Mouse (Mus musculus) liver, embryonic 11.5 days (tissue): Measurements from ENCODE around the gene Adamts20. TPM values are rescaled to one million over a fixed set of nuclear protein-coding genes. Genes with fewer than 3 reads are reported as not detected.

Experiments
- ATAC-seq: fragments of 200-750 bp; cut with Nextera tagmentation; replicated peaks from 2 replicates; pipeline ENCODE4 v1.8.0; 2017; ENCODE audit warnings: moderate number of reproducible peaks, mild to moderate bottlenecking, moderate TSS enrichment, moderate library complexity; ENCODE audit not compliant: low FRiP score
- DNase-seq: peaks from one replicate; pipeline ENCODE4 v3.0.0-alpha.2; 2017; ENCODE audit warnings: low spot score
- H3K27ac ChIP-seq: fragments of 300-500 bp; sonication (generic); 2 replicates; pipeline ENCODE4 v1.5.1; 2014; ENCODE audit warnings: mild to moderate bottlenecking, low read depth, low read length, control low read depth
- H3K27me3 ChIP-seq: fragments of 300-500 bp; sonication (generic); replicated peaks from 2 replicates; pipeline ENCODE4 v1.6.1; 2014; ENCODE audit warnings: low read length, mixed read lengths; ENCODE audit not compliant: control insufficient read depth, insufficient read depth
- H3K36me3 ChIP-seq: fragments of 300-500 bp; sonication (generic); 2 replicates; pipeline ENCODE4 v1.6.1; 2014; ENCODE audit warnings: mild to moderate bottlenecking, low read length, moderate library complexity, mixed read lengths; ENCODE audit not compliant: control insufficient read depth, insufficient read depth
- H3K4me1 ChIP-seq: fragments of 300-500 bp; sonication (generic); replicated peaks from 2 replicates; pipeline ENCODE4 v1.6.1; 2014; ENCODE audit warnings: low read length, mixed read lengths; ENCODE audit not compliant: control insufficient read depth, insufficient read depth
- H3K4me2 ChIP-seq: fragments of 300-500 bp; sonication (generic); 2 replicates; pipeline ENCODE4 v1.6.1; 2014; ENCODE audit warnings: mild to moderate bottlenecking, control low read depth, moderate library complexity
- H3K4me3 ChIP-seq: fragments of 300-500 bp; sonication (generic); 2 replicates; pipeline ENCODE4 v1.5.1; 2014; ENCODE audit warnings: low read depth, low read length, control low read depth
- H3K9ac ChIP-seq: fragments of 300-500 bp; sonication (generic); 2 replicates; pipeline ENCODE4 v1.6.1; 2014; ENCODE audit warnings: low read depth, low read length, control low read depth
- H3K9me3 ChIP-seq: fragments of 300-500 bp; sonication (generic); 2 replicates; pipeline ENCODE4 v1.6.1; 2016; ENCODE audit warnings: low read length, inconsistent platforms, mixed read lengths; ENCODE audit not compliant: control insufficient read depth
- WGBS: fragments of 180-500 bp; shearing (Covaris S2); extraction: QIAGEN DNeasy Blood & Tissue Kit; methylation state at CpG from one replicate; pipeline ENCODE4 v1.1.7; 2014; 5-methylcytosine and 5-hydroxymethylcytosine counted together
- polyA plus RNA-seq: library from polyadenylated mRNA; unstranded; fragments of >200 nt; fragmentation: Nextera tagmentation; extraction: Ambion mirVana; gene quantifications from 2 replicates; pipeline ENCODE4 v1.2.1, GENCODE M21; 2014

Gene Adamts20
- polyA plus RNA-seq, 1 experiment from 2014 or later, result 1.2 TPM

DNA sequence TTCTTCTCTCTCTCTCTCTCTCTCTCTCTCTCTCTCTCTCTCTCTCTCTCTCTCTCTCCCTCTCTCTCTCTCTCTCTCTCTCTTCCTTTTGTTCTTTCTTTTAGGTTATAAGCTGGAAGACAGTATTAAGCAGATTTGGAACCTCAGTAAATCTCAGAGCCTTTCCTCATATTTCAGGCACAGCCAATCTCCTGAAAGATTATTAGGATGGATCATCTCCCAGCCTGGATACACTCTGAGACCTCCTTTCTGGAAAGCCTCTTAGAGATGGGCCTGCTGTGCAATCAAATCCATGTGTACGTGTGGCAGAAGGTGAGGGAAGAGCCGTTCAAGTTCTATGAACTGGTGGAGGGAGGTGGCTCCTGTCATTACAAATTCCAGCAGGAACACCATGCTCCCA lies 220.9 kb downstream of the Adamts20 start:
- 68% methylated on average over 2 of the region's 2 CpGs for WGBS
- DNase-seq (no peak), ATAC-seq (no peak)
- Histone ChIP-seq H3K9ac (no peak overlapping the region), H3K36me3 (no peaks in the 10 kb centered on the region), H3K9me3 (no peaks in the 10 kb centered on the region), H3K27ac (no peak overlapping the region), H3K4me2 (no peak overlapping the region), H3K27me3 (no peaks in the 10 kb centered on the region), H3K4me3 (no peak overlapping the region), H3K4me1 (no peaks in the 10 kb centered on the region)

DNA sequence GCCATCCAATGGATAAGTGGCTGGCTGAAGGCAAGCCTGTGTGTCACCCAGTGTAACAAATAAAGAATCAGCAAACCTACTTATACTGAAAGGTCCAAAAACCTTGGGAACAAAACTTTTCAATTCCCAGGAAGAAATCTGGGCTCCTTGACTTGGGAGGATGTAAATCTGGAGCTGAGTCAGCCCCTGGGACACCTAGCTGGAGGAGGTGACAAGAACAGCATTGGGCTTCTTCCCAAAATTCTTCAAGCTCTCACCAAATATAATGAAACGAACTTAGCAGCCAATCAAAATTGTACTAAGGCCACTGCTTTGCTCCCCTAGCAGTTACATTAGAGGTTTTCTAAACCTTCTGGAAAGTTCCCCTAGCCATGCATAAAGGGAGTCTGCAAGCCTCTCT lies 223.1 kb downstream of the Adamts20 start:
- no peak overlapping the region for H3K9ac ChIP-seq
- DNase-seq (no peak), ATAC-seq (no peak)
- no peak overlapping the region for H3K27ac ChIP-seq
- no peaks in the 10 kb centered on the region for H3K9me3 ChIP-seq
- H3K27me3 ChIP-seq, result no peaks in the 10 kb centered on the region
- 85% methylated on average over 1 of the region's 1 CpGs for WGBS
- H3K4me1 ChIP-seq, result no peaks in the 10 kb centered on the region
- H3K4me3 ChIP-seq, result no peak overlapping the region
- H3K36me3 ChIP-seq, result no peaks in the 10 kb centered on the region
- H3K4me2 ChIP-seq, result no peak overlapping the region

DNA sequence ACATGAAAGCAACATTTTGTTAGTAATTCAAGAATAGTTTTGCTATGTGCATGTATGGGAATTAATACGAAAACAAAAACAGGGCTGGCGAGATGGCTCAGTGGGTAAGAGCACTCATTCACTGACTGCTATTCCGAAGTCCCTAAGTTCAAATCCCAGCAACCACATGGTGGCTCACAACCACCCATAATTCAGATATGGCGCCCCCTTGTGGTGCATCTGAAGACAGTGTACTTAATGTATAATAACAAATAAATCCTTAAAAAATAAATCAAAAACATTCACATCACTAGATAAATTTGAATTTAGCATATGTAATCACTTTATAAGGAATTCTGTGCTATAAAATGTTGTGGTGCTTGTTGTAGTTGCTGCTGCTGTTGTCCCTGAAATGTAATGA lies 225.6 kb downstream of the Adamts20 start:
- Histone ChIP-seq H3K27me3 (no peaks in the 10 kb centered on the region), H3K9ac (no peak overlapping the region), H3K4me2 (no peak overlapping the region), H3K4me3 (no peak overlapping the region), H3K9me3 (no peaks in the 10 kb centered on the region), H3K4me1 (no peaks in the 10 kb centered on the region), H3K36me3 (no peaks in the 10 kb centered on the region), H3K27ac (no peak overlapping the region)
- no peak for DNase-seq
- WGBS, result 71% methylated on average over 4 of the region's 4 CpGs
- no peak for ATAC-seq

DNA sequence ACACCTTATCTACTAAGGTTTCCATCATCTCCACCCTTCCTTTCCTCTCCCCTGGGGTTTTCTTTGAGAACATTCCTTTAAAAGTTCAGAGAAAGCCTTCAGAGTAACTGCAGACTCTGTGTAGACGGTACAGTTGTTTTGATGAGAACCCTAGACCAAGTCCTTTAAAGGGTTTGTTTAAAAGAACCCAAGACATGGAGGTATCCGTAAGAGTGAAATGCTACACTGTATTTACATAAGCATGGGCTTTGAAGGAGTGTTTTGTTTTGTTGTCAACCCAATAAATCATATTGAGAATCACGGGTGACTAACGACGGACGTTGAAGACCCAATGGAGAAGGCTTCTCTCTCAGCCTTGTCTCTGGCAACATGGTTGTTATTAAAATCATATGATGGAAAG lies 226.1 kb downstream of the Adamts20 start:
- Histone ChIP-seq H3K27me3 (no peaks in the 10 kb centered on the region), H3K9me3 (no peaks in the 10 kb centered on the region), H3K36me3 (no peaks in the 10 kb centered on the region), H3K4me1 (no peaks in the 10 kb centered on the region), H3K4me2 (no peak overlapping the region), H3K27ac (no peak overlapping the region), H3K9ac (no peak overlapping the region), H3K4me3 (no peak overlapping the region)
- DNase-seq, result no peak
- WGBS, result 75% methylated on average over 6 of the region's 6 CpGs
- no peak for ATAC-seq

DNA sequence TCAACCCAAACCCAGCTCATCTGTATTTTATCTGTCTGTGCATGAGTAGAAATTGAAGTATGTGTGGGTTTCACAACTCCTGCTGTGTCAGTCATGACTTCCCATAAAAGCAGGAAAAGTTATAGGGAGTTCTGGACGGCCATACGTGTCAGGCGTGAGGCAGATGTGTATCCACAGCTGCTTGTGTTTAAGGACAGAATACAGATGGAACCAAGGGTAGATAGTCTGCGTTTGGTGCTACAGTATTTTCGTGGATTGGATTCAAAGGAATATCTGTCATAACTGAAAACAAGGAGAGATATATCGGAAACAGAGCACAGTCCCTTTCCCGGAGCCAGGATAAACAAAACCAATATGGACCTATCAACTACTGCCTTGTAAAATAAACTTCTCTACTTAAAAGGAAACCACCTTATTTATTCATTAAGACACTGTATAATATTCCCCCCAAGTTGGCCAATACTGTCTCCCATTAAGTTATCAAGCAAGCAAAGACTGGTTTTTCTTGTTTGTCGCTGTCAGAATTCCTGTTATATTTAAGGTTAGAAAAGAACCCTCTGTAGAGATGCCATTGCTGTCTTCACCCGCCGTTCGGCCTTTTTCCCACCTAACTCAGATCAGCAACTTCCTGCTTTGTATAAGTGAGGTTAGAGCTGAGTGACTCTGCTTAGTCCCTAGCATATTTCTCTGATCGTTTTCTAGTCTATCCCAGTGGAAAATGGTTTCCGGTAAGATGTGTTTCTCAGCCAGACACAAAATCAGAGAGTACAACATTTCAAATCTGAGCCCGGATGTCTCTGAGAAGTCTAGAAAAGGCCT lies 227.0 kb downstream of the Adamts20 start:
- Histone ChIP-seq H3K27me3 (no peaks in the 10 kb centered on the region), H3K9me3 (no peaks in the 10 kb centered on the region), H3K4me1 (no peaks in the 10 kb centered on the region), H3K4me2 (no peak overlapping the region), H3K27ac (no peak overlapping the region), H3K36me3 (no peaks in the 10 kb centered on the region), H3K4me3 (no peak overlapping the region), H3K9ac (no peak overlapping the region)
- ATAC-seq, result no peak
- WGBS, result 79% methylated on average over 14 of the region's 14 CpGs
- no peak for DNase-seq

DNA sequence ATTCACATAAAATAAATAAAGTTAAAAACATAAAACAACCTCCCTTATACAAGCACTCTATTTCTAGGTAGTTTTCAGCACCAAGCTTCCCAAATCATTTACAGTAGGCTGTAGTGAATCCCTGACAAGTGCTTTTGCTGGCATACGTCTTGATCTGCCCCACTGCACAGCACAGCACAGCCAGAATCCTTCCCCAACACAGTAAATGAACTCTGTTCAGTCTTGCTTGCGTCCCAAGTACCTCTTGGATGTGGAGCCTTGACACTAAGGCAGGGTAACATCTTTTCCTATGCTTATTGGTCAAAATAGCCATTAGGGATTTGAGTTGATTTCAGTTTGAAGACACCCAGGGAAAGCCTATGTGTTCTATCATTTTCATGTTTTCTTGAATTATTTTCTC lies 228.5 kb downstream of the Adamts20 start:
- no peak for DNase-seq
- WGBS, result 82% methylated on average over 2 of the region's 2 CpGs
- no peaks in the 10 kb centered on the region for H3K4me1 ChIP-seq
- H3K27ac ChIP-seq, result no peak overlapping the region
- H3K9me3 ChIP-seq, result no peaks in the 10 kb centered on the region
- no peak overlapping the region for H3K4me3 ChIP-seq
- no peak overlapping the region for H3K9ac ChIP-seq
- H3K27me3 ChIP-seq, result no peaks in the 10 kb centered on the region
- H3K36me3 ChIP-seq, result no peaks in the 10 kb centered on the region
- no peak for ATAC-seq
- H3K4me2 ChIP-seq, result no peak overlapping the region

DNA sequence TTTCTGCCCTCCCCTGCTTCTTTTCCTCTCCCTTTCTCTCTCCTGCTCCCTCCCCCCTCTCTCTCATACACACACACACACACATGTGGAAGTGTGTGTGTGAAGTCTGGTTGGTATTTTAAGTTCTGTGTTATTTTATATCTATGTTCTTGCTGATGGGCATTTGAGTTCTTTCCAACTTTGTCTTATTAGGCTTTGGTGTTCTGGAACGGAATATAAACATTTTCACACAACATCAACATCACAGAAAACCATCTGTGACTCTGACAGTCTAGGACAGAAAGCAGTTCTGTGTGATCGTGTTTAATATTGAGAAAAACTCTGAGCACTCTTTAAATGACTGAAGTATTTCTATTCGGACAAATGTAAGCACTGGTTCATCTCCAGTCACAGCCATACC lies 229.1 kb downstream of the Adamts20 start:
- Histone ChIP-seq H3K36me3 (no peaks in the 10 kb centered on the region), H3K9ac (no peak overlapping the region), H3K4me1 (no peaks in the 10 kb centered on the region), H3K4me3 (no peak overlapping the region), H3K27me3 (no peaks in the 10 kb centered on the region), H3K27ac (no peak overlapping the region), H3K9me3 (no peaks in the 10 kb centered on the region), H3K4me2 (no peak overlapping the region)
- no peak for DNase-seq
- 78% methylated on average over 3 of the region's 3 CpGs for WGBS
- no peak for ATAC-seq

DNA sequence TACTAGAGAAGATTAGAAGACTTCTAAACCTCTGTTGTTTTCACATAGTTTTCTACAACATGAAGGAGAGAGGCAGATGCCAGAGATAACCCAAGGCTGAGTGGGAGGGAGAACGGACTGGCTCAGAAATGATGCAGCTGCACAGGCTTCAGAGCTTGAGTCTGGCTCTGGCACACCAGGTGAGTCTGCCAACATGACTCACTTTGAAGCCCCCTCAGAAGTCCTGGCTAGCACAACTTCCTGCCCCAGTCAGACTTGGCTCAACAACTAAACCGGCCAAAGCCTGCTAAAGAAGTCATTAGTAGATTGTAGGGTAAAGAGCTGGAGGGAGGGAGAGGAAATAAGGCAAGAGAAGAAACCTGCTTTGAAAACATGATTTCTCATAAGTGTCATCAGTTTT lies 230.0 kb downstream of the Adamts20 start:
- no peak overlapping the region for H3K4me3 ChIP-seq
- ATAC-seq, result no peak
- H3K9ac ChIP-seq, result no peak overlapping the region
- no peaks in the 10 kb centered on the region for H3K27me3 ChIP-seq
- 82% methylated on average over 2 of the region's 2 CpGs for WGBS
- no peak overlapping the region for H3K4me2 ChIP-seq
- no peaks in the 10 kb centered on the region for H3K9me3 ChIP-seq
- H3K27ac ChIP-seq, result no peak overlapping the region
- DNase-seq, result no peak
- no peaks in the 10 kb centered on the region for H3K36me3 ChIP-seq
- H3K4me1 ChIP-seq, result no peaks in the 10 kb centered on the region

DNA sequence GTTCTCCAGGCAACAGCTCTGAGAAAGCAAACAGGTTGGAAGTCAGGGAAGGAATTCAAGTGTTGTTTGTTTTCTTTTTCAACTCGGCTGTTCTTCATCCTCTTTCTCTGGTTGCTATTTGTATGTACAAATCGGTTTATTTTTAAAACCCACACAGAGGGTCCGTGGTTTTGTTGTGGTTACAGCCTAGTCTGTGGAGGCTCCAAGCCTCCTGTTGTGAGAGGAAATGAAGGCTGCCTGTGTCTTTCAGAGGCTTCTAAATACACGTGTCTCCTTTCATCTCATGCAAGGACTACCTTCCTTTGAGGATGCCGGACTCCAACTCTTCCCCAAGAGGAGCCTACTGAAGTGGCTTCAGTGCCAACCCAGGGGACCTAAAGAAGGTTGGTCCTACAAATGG lies 234.0 kb downstream of the Adamts20 start:
- no peaks in the 10 kb centered on the region for H3K27me3 ChIP-seq
- ATAC-seq (no peak), DNase-seq (no peak)
- no peak overlapping the region for H3K4me3 ChIP-seq
- H3K4me2 ChIP-seq, result no peak overlapping the region
- 24% methylated on average over 5 of the region's 5 CpGs for WGBS
- no peak overlapping the region for H3K9ac ChIP-seq
- no peaks in the 10 kb centered on the region for H3K4me1 ChIP-seq
- no peaks in the 10 kb centered on the region for H3K36me3 ChIP-seq
- H3K9me3 ChIP-seq, result no peaks in the 10 kb centered on the region
- H3K27ac ChIP-seq, result no peak overlapping the region
